Mouse (Mus musculus): ENCODE data around the gene Vapb. TPM values are rescaled to one million over a fixed set of nuclear protein-coding genes. Genes with fewer than 3 reads are reported as not detected.

Gene Vapb
- polyA plus RNA-seq, 1 experiment, result 21.3 TPM

DNA sequence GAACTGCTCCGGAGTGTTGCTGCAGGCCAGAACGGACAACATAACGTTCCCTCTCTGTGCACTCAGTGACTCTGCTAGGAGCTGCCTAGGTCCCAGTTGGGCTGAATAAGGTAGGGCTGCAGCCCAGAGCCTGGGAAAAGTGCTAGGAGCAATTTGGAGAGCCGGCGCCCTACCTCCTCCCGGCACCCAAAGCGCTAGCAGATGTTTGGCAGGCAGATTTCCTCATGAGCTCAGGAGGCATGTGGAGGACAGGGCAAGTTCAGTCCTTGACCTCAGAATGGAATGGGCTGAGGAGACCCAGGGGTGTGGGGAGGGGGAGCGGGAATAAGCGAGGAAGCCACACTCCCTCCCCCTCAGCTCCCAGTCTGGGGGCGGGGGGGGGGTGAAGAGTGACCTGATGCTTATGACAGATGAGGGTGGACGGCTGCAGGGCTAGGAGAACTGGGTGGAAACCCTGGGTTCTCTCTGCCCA, 64.1 kb downstream of the Vapb start:
- H3K4me3 ChIP-seq (ENCODE audit: insufficient read depth, low read depth, low read length), result no peak overlapping the region
- TF ChIP-seq CTCF (conservative IDR thresholded peaks at IDR 0.05; ENCODE audit: insufficient read depth, insufficient read length, low read depth, low read length), result no peak
- no peak for TF ChIP-seq POLR2A (IDR thresholded peaks at IDR 0.05; ENCODE audit: low read depth, low read length)
- peak; percentile 42 for DNase-seq
- H3K4me1 ChIP-seq (ENCODE audit: control insufficient read depth, insufficient read depth, low read length), result no peaks in the 10 kb centered on the region
- H3K27ac ChIP-seq (ENCODE audit: insufficient read depth, low read depth, low read length), result no peak overlapping the region
- H3K27me3 ChIP-seq (replicated peaks; ENCODE audit: control insufficient read depth, insufficient read depth, low read length), result no peaks in the 10 kb centered on the region
- H3K36me3 ChIP-seq (ENCODE audit: control insufficient read depth, insufficient read depth, low read length), result no peaks in the 10 kb centered on the region
- WGBS, result 50% methylated on average over 11 of the region's 11 CpGs

DNA sequence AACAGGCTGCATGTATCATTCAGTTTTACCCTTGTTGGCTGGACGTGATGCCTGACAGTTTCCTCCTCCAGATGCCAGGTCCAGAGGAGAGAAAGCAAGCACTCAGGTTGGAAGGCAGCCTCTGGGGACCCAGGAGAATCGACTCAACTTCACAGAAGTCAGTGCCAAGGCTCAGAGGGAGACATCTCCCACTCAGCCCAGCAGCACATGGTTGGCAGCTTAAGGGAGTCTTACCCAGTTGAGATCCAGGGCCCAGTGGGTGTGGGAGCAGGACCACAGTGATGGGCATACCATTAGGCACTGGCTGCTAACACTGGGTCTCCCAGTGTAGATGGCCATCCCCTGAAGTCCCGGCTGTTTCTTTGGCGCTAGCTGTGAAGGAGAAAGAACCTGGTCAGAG, 64.9 kb downstream of the Vapb start:
- 76% methylated on average over 4 of the region's 4 CpGs for WGBS
- Histone ChIP-seq H3K4me3 (ENCODE audit: insufficient read depth, low read depth, low read length) (no peak overlapping the region), H3K4me1 (ENCODE audit: control insufficient read depth, insufficient read depth, low read length) (no peaks in the 10 kb centered on the region), H3K36me3 (ENCODE audit: control insufficient read depth, insufficient read depth, low read length) (no peaks in the 10 kb centered on the region), H3K27me3 (replicated peaks; ENCODE audit: control insufficient read depth, insufficient read depth, low read length) (no peaks in the 10 kb centered on the region), H3K27ac (ENCODE audit: insufficient read depth, low read depth, low read length) (no peak overlapping the region)
- DNase-seq, result no peak
- TF ChIP-seq CTCF (conservative IDR thresholded peaks at IDR 0.05; ENCODE audit: insufficient read depth, insufficient read length, low read depth, low read length) (no peak), POLR2A (IDR thresholded peaks at IDR 0.05; ENCODE audit: low read depth, low read length) (no peak)

GRCm38 (mm10) chr2:173802956-173803355, 65.6 kb downstream of the Vapb start:
- no peak for DNase-seq
- no peaks in the 10 kb centered on the region for H3K36me3 ChIP-seq (ENCODE audit: control insufficient read depth, insufficient read depth, low read length)
- no peaks in the 10 kb centered on the region for H3K4me1 ChIP-seq (ENCODE audit: control insufficient read depth, insufficient read depth, low read length)
- no peak overlapping the region for H3K27ac ChIP-seq (ENCODE audit: insufficient read depth, low read depth, low read length)
- no peak for TF ChIP-seq CTCF (conservative IDR thresholded peaks at IDR 0.05; ENCODE audit: insufficient read depth, insufficient read length, low read depth, low read length)
- no peak for TF ChIP-seq POLR2A (IDR thresholded peaks at IDR 0.05; ENCODE audit: low read depth, low read length)
- H3K27me3 ChIP-seq (replicated peaks; ENCODE audit: control insufficient read depth, insufficient read depth, low read length), result no peaks in the 10 kb centered on the region
- no peak overlapping the region for H3K4me3 ChIP-seq (ENCODE audit: insufficient read depth, low read depth, low read length)
- 69% methylated on average over 3 of the region's 3 CpGs for WGBS

GRCm38 (mm10) chr2:173803827-173804226, 66.5 kb downstream of the Vapb start:
- no peak overlapping the region for H3K27ac ChIP-seq (ENCODE audit: insufficient read depth, low read depth, low read length)
- H3K4me3 ChIP-seq (ENCODE audit: insufficient read depth, low read depth, low read length), result no peak overlapping the region
- H3K36me3 ChIP-seq (ENCODE audit: control insufficient read depth, insufficient read depth, low read length), result no peaks in the 10 kb centered on the region
- DNase-seq, result no peak
- no peaks in the 10 kb centered on the region for H3K27me3 ChIP-seq (replicated peaks; ENCODE audit: control insufficient read depth, insufficient read depth, low read length)
- 96% methylated on average over 11 of the region's 11 CpGs for WGBS
- H3K4me1 ChIP-seq (ENCODE audit: control insufficient read depth, insufficient read depth, low read length), result no peaks in the 10 kb centered on the region
- TF ChIP-seq CTCF (conservative IDR thresholded peaks at IDR 0.05; ENCODE audit: insufficient read depth, insufficient read length, low read depth, low read length) (no peak), POLR2A (IDR thresholded peaks at IDR 0.05; ENCODE audit: low read depth, low read length) (no peak)

DNA sequence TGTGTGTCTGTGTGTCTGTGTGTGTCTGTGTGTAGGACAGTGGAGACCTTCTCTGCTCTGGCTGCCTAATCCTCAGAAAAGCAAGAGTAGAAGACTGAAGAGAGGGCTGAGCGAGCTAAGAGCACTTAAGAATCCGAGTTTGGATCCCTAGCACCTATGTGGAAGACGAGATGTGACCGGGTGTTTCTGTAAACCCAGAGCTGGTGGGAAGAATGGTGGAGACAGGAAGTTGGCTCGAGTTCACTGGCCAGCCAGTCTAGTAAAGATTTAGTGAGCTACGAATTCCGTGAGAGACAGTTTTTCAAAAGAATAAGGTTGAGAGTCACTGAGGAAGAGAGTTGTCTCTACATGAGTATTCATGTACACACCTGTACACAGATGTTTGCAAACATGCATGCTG, 69.3 kb downstream of the Vapb start:
- 53% methylated on average over 7 of the region's 7 CpGs for WGBS
- H3K4me3 ChIP-seq (ENCODE audit: insufficient read depth, low read depth, low read length), result no peak overlapping the region
- DNase-seq, result no peak

GRCm38 (mm10) chr2:173808942-173809341, 71.6 kb downstream of the Vapb start:
- no peaks in the 10 kb centered on the region for H3K27me3 ChIP-seq (replicated peaks; ENCODE audit: control insufficient read depth, insufficient read depth, low read length)
- H3K4me3 ChIP-seq (ENCODE audit: insufficient read depth, low read depth, low read length), result no peak overlapping the region
- peak; percentile 75 for DNase-seq
- no peaks in the 10 kb centered on the region for H3K36me3 ChIP-seq (ENCODE audit: control insufficient read depth, insufficient read depth, low read length)
- no peaks in the 10 kb centered on the region for H3K4me1 ChIP-seq (ENCODE audit: control insufficient read depth, insufficient read depth, low read length)
- WGBS, result 71% methylated on average over 7 of the region's 7 CpGs
- no peak overlapping the region for H3K27ac ChIP-seq (ENCODE audit: insufficient read depth, low read depth, low read length)
- no peak for TF ChIP-seq POLR2A (IDR thresholded peaks at IDR 0.05; ENCODE audit: low read depth, low read length)
- no peak for TF ChIP-seq CTCF (conservative IDR thresholded peaks at IDR 0.05; ENCODE audit: insufficient read depth, insufficient read length, low read depth, low read length)

More for the DNA sequence above, 69.3 kb downstream of the Vapb start:
- Histone ChIP-seq H3K27me3 (replicated peaks; ENCODE audit: control insufficient read depth, insufficient read depth, low read length) (no peaks in the 10 kb centered on the region), H3K4me1 (ENCODE audit: control insufficient read depth, insufficient read depth, low read length) (no peaks in the 10 kb centered on the region), H3K27ac (ENCODE audit: insufficient read depth, low read depth, low read length) (no peak overlapping the region), H3K36me3 (ENCODE audit: control insufficient read depth, insufficient read depth, low read length) (no peaks in the 10 kb centered on the region)
- no peak for TF ChIP-seq POLR2A (IDR thresholded peaks at IDR 0.05; ENCODE audit: low read depth, low read length)

- 83% methylated on average over 15 of the region's 15 CpGs for WGBS
- Histone ChIP-seq H3K4me3 (ENCODE audit: insufficient read depth, low read depth, low read length) (no peak overlapping the region), H3K36me3 (ENCODE audit: control insufficient read depth, insufficient read depth, low read length) (no peaks in the 10 kb centered on the region), H3K27me3 (replicated peaks; ENCODE audit: control insufficient read depth, insufficient read depth, low read length) (no peaks in the 10 kb centered on the region), H3K4me1 (ENCODE audit: control insufficient read depth, insufficient read depth, low read length) (no peaks in the 10 kb centered on the region), H3K27ac (ENCODE audit: insufficient read depth, low read depth, low read length) (no peak overlapping the region)
- TF ChIP-seq CTCF (conservative IDR thresholded peaks at IDR 0.05; ENCODE audit: insufficient read depth, insufficient read length, low read depth, low read length) (no peak), POLR2A (IDR thresholded peaks at IDR 0.05; ENCODE audit: low read depth, low read length) (no peak)
- no peak for DNase-seq
Measured at GRCm38 (mm10) chr2:173810036-173810850, 72.9 kb downstream of the Vapb start.
